Mouse (Mus musculus) urinary bladder, adult 18-20 months (tissue): ENCODE data around the gene Npvf.

Experiments used
- DNase-seq, 2 experiments: peaks; one replicate each; pipeline ENCODE4 v3.0.0; 2022; ENCODE audit warnings: low spot score in 2 of 2, mixed read lengths in 2 of 2

Gene Npvf

DNA sequence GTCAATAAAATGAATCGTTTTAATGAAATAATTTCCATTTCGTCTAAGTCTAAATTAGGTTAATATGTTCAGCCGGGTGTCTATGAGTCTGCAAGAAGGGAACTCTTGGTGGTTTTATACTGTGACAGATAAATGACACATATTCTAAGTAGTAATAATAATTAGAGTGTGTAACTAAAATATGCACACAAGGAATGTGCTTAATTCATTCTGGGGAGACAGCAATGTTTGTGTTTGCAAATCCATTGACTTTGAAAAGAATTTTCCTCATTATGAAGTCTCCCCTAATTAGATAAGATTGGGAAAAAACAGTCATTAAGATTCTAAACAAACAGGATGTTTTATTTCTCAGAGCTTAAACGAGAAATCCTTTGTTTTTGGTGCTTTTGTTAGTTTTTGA lies at the start of gene Npvf:
Npvf (minus strand) TSS at position 84 of the 400 bp plus-strand sequence.
- DNase-seq, result no peak

DNA sequence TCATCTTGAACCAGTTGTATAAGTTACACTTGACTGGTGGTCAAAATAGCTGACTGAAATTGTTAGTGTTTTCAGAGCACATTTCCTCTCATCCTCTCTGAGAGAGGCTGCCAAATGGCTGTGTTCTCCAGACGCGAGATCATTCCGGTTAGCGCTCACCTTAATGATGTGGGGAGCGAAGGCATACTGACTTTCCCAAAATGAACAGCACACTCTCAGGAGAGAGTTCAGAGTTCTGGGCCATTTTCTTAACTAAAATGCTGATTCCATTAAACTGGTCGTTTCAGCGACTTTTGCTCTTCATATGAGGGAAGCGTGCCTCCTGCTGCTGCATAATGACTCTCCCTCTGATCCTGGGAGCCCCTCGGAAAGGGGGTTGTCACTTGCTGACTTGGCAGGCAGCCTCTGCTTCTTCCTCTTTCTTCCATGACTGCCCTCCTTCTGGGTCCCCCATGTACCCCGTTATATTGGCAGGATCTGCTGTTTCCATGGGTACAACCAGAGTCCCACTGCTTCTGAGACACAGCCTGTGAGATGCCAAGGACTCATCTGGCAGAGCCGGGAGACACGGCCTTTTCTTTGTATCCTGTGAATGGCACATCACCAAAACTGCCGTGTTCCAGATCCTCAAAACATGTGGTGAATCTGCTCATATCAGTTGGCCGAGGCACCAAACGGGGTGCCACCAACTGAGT lies 35.0 kb upstream of the Npvf start:
- no peak for DNase-seq

DNA sequence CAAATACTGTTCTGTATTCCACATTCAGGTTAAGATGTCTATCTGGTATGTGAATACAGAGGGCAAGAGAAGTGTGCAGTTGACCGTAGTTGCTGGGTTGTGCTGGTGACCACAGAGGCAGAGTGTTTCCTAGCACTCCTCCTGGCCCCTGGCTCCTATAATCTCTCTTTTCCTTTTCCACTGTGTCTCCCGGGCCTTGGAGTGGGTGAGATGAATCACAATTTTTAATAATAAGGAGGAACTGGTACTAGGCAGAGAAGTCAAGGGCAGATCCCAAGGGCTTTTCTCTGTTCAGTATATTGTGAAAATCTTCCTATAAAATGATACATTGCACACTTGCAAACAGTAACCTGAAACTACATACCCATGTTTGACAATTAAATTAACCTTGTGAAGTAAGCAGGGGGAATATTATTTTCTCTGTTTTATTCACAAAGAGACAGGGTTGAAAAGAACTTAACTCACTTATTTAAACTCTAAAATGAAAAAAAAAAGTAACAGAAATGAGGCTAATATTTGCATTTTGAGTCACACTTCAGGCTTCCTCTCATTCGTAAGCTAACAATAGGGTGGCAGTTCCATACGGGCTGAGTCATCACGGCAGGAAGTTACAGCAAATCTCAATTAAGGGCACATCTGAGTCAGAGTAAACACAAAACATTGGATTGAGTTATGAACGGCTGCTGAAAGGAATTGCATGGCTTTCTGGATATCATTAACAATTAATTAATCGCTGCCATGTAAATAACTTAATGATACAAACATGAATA lies 30.6 kb upstream of the Npvf start:
- DNase-seq, result peak in 1 of 2 experiments; percentile 47

DNA sequence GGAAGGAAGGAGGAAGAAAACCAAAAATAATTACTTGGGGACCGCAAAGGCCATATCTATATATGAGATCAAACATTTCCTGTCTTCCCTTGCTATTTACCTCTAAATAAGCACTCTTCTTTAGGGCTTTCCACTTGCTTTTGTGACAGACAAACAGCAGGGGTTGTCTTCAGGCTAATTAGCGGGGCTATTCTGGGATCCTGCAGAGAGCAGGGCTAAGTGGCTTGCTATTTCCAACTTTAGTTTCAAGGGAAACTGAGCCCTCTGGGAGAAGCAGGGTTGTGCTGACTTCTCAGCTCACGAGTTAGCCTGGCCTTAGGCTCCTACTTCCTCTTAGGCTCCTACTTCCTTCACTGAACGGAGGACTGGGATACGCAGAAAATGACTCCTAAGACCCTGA lies 27.3 kb upstream of the Npvf start:
- no peak for DNase-seq

DNA sequence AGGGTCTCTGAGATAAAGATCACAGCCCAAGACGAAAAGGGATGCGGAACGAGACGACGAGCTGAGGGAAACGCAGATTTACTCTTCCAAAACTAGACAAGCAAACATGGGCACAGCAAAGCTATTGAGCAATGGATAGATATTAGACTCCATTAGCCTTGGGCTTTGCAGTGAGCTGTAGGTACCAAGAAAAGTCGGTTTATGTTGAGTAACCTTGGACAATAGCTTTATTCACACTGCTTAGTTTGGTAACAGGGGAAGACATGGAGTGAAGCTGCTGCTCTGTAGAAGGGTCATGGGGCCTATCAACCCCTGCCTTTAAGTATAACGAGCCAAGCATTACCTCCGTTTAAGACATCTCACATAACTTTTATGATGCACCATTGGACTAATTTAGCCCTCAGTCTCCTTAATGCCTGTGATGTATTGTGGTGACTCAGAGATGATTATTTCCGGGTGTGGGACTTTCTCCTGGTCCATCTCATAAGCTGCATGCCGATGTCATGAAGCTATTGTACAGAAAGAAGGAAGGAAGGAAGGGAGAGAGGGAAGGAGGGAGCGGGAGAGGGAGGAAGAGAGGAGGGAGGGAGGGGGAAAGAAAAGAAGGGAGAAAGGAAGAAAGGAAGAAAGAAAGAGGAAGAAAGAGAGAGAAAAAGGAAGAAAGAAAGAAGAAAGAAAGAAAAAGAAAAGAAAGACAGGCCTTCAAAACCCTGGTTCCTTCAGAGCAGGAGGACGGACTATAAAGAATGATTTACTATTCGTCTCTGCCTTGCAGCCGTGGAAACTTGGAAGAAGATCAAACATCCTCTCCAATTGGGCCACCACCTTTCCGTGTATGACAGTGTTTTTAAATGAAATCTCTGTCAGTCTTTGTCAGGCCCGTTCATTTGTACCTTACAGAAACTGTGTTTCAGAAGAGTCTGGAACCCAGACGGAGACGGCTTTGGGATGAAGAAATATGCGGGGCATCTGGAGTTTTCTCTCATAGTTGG lies 26.3 kb upstream of the Npvf start:
- DNase-seq, result no peak

DNA sequence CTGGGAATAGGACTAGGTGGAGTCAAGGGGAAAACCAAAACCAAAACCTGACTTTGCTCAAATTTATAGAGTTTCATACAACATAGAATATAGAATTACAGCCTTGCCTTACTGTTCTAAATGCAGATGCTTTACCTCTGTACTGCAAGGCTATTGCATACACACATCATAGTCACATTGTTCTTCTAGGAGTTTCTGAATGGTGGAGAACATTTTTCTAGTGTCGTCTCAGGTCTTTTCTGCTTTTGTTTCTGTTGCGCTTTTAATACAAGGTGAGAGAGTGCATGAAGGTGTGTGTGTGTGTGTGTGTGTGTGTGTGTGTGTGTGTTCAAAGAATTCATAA lies 25.2 kb upstream of the Npvf start:
- no peak for DNase-seq

DNA sequence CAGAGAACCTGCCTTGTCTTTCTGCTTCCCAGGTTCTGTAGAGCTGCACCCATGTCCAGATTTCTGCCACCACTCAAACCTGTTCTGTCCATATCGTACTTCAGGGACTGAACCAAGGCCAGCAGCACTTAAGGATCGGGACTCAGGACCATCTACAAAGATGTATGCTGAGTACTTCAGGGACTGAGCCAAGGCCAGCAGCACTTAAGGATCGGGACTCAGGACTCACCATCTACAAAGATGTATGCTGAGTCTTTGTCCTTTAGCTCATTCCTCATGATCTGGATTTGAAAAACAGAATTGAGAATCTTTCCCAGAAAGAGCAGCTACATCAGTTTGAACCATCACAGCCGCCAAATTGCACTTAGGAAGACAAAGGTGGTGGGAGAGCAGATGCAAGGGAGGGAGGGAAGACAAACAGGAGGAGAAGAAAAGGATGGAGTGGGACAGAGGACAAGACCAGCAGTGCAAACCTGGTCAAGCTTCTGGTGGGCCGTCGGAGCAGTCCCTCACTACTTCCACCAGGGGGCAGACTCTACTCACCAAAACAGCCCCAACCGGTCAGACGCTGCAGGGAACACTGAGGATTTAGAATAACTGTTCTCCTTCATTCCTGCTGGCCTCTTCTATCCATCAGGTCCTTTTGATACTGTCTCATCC lies 24.7 kb upstream of the Npvf start:
- DNase-seq, result peak; percentile 51 to 59

DNA sequence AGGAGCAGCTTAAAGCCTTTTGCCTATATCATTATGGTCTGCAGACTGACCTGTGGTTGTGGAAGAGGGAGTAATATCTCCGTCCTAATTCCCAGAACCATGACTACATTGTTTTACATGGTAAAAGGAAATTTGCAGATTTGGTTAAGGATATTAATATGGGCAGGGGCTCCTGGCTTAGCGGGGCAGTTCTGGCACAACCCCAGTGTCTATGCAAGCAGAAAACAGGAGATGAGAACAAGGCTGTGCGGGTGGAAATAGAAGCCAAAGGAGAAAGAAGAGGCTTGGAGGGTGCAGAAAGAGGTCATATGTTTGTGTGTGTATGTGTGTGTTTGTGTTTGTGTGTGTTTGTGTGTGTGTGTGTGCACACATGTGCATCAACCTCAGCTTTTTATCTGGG lies 17.0 kb upstream of the Npvf start:
- no peak for DNase-seq

DNA sequence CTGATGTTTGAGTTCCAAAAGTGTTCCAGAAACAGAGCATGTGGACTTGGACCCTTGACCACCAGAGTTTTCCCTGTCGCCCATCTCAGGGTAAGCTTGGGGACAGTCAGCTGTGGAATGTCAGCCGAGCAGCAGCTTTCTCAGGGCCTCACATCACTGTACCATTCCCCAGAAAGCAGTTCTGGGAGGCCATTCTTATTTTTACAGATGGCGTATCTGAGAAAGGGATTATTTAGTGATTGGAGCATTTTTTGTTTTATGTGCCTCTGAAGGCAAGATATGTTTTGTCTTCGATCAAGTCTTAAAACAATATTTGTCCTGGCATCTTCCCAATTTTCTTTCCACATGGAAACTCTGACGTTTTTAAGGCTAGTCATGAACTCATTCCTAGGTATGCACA lies 12.7 kb upstream of the Npvf start:
- DNase-seq, result no peak

DNA sequence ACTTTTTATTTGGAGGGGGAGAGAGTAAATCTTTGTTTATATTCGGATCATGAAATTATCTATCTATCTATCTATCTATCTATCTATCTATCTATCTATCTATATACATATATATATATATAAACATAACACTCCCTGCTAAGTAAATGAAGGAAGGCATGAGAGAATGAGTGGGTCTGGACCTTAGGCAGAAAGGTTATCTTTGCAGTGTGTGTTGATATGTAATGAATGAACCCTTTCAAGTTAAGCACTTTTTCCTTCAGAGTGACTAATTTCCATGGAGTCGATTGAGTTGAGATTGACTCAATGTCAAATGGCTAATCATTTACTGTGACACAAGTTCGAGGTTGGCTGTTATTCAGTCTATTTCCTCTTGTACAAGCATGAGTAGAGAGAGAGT lies 10.8 kb upstream of the Npvf start:
- DNase-seq, result no peak

DNA sequence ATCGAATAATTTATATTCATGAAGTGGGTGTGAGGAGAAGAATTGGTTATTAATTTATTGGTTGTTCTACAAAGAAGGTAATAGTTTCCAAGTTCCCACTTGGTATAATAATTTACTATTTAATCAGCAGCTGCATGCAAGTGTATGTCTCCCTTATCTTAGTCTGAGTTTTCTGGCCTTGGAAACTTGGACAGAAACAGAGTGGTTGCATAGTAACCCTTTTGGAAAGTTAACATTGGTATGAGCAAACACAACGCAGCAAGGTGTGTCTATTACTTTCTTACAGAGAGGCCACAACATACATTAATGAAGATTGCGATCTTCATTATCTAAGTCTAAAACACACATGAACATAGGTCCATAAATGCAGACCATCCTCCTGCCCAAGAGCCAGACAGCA lies 10.0 kb upstream of the Npvf start:
- DNase-seq, result no peak

DNA sequence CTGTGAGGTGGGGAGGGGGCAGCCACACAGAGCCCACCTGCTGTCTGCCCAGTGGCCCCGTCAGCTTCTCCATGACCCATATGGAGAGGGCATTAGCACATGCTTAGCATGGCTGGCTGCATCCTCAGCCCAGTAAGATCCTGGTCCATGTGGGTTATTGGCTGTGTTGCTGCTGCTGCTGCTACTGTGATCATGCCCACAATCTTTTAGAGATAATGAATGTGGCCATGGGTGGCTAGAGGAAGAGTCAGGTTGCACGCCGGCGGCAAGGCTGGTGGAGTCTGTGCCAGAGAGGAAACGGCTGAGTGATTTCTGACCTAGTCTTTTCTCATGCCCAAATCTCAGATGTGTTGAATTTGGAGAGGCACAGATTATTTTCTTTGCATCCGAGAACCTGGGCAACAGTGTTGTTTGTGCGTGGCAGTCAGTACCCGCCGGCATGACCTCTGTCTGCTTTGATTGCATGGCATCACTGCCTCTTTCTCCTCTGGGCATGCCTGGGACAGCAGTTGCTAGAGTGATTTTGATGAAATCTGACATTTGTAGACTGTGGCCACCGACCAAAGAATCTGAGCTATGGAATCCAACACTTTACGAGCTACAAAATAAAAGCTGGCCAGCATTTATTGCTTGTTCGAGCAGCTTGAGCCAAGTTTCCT lies 8.8 kb upstream of the Npvf start:
- DNase-seq, result peak in 1 of 2 experiments; percentile 27

DNA sequence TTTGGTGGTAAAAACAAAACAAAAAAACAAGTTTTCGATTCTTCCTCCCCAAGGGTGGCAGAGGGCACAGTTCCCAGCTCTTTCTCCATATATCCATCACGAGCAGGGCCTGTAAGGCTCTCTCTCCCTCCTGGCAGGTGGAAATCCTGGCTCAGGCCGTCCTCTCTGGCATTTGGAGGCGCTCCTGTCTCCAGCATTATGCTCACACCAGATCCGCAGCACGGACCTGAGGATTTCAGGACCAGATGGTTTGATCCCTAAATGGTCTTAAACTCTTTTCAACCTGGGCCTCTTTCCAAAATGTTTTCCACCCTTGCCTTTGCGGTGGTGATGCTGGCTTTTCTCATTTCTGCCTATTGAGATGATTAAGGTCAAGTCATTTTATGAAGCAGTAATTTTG lies 7.5 kb upstream of the Npvf start:
- no peak for DNase-seq

DNA sequence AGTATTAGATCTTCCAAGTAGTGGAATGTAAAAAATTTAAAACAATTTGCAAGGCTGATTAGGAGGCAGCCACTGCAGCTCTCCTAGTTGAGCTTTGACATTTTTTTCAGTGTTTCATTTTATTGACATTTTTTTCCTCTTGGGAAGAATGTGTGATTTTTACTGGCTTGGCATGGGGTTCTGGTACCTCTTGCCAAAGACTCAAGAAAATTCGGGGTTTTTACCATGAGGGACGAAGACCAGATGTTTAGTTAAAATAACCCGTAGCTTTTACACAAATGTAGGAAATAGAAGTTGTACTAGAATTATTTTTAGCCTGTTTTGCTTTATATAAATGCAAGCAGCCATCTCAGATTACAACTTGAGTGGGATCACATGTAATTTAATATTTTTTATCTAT lies 4.2 kb upstream of the Npvf start:
- no peak for DNase-seq

DNA sequence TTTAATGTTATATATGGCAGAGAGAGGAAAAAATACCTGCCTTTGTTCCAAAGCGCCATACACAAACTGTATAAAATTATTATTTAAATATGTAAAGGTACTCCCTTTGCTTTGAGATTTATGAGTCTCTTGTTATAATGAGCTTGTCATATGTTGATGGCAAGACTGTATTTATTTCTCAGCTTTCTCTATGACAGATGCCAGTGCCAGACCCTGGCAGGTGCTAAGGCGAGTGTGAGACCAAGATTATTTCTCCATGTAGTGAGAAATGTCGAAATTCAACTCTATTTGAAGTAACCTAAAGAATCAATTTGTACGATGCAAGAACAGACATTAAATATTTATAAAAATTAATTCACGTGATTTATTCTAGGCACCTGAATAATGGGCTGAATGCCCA lies 3.8 kb upstream of the Npvf start:
- no peak for DNase-seq

DNA sequence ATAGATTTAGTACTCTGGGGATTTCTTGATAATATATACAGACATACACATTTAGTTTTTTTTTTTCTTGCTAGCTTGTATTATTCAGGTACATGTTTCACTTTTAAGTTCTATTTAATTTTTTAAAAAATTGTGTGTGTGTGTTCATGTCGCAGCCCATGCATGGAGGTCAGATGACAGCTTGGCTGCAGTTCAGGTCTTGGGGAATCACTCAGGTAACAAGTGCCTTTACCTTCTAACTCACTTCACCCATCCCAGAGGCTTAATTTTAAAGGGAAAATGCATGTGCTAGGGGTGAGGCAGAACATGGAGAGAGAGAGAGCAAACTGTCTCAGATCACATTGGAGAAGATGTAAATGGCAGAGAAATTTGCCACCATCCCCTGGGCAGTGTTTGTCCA lies 2.2 kb upstream of the Npvf start:
- DNase-seq, result no peak

DNA sequence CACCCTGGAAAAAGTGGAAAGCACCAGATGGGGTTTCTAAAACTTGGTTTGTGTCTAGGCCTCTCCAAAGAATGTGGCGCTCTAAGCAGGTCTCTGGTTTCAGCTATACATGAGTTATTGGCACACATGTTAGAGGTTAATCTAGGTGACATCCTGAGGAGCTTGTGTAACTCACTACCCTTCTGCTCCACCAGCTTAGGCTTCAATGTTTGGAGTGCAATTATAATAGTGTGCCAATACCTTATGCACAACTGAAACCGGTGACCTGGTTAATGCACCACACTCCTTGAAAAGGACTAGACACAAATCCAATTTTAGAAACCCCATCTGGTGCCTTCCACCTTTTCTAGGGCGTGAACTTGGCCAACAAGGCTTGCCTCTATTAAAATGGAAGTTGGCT lies 1.7 kb upstream of the Npvf start:
- no peak for DNase-seq

DNA sequence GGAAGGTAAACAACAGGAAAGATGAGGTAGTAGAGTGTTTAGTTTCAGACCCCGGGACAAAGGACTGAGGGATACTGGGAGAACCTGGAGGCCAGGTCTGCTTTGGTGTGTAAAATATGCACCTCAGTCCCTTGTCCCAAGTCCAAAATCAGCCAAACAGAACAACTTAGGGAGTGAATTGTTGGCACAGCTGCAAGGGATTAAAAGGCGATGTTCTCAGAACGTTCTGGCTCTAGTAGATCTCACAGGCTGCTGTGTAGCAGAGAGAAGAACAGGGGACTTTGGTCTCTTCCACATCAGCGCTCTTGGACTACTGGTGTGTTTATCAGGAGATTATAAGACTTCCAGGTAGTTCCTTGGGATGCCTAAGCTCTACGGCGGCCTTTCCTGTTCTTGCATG lies 6.6 kb downstream of the Npvf start:
- DNase-seq, result no peak

DNA sequence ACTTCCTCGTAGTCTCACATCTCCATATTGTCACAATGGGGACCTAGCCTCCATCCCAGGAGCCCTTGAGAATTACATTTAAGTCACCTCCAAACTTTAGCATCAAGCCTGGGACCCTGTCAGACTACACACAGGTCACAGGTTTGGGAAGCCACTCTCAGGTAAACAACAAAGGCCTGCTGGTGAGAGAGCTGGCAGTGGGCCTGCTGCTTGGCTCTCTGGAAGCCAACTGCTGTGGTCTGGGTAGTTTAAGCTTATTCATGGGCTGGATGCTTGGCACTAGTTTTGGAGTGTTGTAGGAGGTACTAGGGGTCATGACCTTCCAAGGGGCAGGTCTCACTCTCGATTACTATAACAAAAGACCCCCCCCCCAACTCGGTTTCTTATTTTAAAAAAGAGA lies 7.6 kb downstream of the Npvf start:
- no peak for DNase-seq

DNA sequence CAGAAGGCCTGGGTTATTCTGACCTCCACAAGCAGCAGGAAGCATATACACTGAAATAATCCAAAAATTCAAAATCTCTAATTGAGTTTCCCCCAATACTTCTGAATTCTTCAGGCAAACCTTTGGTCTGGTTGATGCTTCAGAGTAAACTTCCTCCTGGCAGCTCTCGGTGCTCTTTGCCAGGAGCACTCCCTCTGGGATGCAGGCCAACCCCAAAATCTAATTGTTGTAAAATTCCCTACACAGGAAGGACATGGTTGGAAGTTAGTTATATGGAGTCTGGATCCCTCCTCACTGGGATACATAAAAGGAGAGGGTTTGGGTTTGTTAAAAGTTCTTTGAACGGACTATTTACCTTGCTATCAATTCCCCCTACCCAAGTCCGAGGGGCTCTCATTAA lies 9.5 kb downstream of the Npvf start:
- no peak for DNase-seq

DNA sequence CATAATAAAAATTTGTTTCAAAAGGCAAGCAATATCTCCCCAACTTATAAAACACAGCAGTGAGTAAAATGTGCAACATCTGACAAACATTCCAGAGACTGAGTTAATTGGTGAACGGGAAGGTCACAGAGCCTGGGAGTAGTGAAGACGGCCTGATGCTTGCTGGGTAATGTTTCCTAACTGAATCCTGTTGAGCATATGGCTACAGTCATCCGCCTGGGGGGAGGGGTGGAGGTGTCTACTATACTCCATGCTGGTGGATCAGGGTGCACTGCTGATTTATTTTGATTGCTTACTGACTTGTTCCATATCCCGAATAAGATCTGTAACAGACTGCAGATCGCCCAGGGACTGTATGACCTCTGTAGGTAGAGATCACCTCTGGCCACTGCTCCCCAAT lies 12.3 kb downstream of the Npvf start:
- DNase-seq, result no peak
